Mouse (Mus musculus): Measurements from ENCODE around the gene Fhod1.

- TF ChIP-seq CTCF (IDR thresholded peaks at IDR 0.05; ENCODE audit: insufficient read depth, low read depth, low read length) = no peak
- no peak for TF ChIP-seq POLR2A (IDR thresholded peaks at IDR 0.05; ENCODE audit: insufficient read depth, low read depth, low read length)
These were observed 49.2 kb downstream of the Fhod1 start for GRCm38 (mm10) chr8:105298351-105299252.

Data from olfactory bulb, adult 2 months (tissue).